Mouse (Mus musculus) embryonic facial prominence, embryonic 13.5 days (tissue): ENCODE measurements around the gene Srl. TPM values are rescaled to one million over a fixed set of nuclear protein-coding genes. Genes with fewer than 3 reads are reported as not detected.

Experiments used
- ATAC-seq: fragments of 200-750 bp; cut with Nextera tagmentation; 2 replicates; pipeline ENCODE4 v1.8.0; 2017; ENCODE audit warnings: low read depth; ENCODE audit not compliant: insufficient number of reproducible peaks, insufficient read depth, low FRiP score, low TSS enrichment
- H3K27ac ChIP-seq: fragments of 300-500 bp; sonication (generic); 2 replicates; pipeline ENCODE4 v1.5.1; 2015; ENCODE audit warnings: moderate library complexity, mild to moderate bottlenecking, inconsistent platforms
- H3K27me3 ChIP-seq: fragments of 300-500 bp; sonication (generic); 2 replicates; pipeline ENCODE4 v1.6.1; 2015; ENCODE audit warnings: mild to moderate bottlenecking, inconsistent platforms
- H3K36me3 ChIP-seq: fragments of 300-500 bp; sonication (generic); 2 replicates; pipeline ENCODE4 v1.6.1; 2015; ENCODE audit warnings: mild to moderate bottlenecking, inconsistent platforms
- H3K4me1 ChIP-seq: fragments of 300-500 bp; sonication (generic); 2 replicates; pipeline ENCODE4 v1.6.1; 2015; ENCODE audit warnings: inconsistent platforms
- H3K4me2 ChIP-seq: fragments of 300-500 bp; sonication (generic); 2 replicates; pipeline ENCODE4 v1.6.1; 2015; ENCODE audit warnings: moderate library complexity, mild to moderate bottlenecking, inconsistent platforms
- H3K4me3 ChIP-seq: fragments of 300-500 bp; sonication (generic); 2 replicates; pipeline ENCODE4 v1.5.1; 2015; ENCODE audit warnings: mild to moderate bottlenecking, inconsistent platforms
- H3K9ac ChIP-seq: fragments of 300-500 bp; sonication (generic); 2 replicates; pipeline ENCODE4 v1.6.1; 2015; ENCODE audit warnings: mild to moderate bottlenecking, inconsistent platforms
- H3K9me3 ChIP-seq: fragments of 300-500 bp; sonication (generic); 2 replicates; pipeline ENCODE4 v1.6.1; 2016; ENCODE audit warnings: inconsistent platforms
- WGBS: fragments of 180-500 bp; shearing (Covaris S2); methylation state at CpG from one replicate; pipeline ENCODE4 v1.1.7; 2015; ENCODE audit warnings: mixed read lengths; 5-methylcytosine and 5-hydroxymethylcytosine counted together
- polyA plus RNA-seq: library from polyadenylated mRNA; unstranded; fragments of >200 nt; fragmentation: Nextera tagmentation; extraction: Ambion mirVana; gene quantifications from 2 replicates; pipeline ENCODE4 v1.2.1, GENCODE M21; 2015

Gene Srl
- polyA plus RNA-seq, 1 experiment from 2014 or later: 21.1 TPM

DNA sequence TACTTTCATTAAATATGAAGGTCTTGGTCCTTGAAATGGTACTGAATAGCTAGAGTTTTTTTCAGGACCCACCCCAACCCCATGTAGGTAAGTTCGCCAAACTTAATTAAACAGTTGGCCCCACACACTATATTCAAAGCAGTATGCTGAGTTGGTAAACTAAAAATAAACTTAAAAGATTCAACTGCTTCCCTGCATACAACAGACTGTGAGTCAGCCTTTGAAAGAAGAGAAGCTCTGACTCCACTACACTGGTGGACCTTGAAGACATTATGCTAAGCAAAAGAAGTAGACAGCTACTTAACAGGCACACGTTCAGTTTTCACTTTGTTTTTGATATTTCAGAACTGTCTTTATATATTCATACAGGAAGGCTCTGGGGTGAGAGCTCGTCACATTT lies 110.6 kb downstream of the Srl start:
- no peak for ATAC-seq
- Histone ChIP-seq H3K4me1 (no peaks in the 10 kb centered on the region), H3K4me3 (no peak overlapping the region), H3K27me3 (no peaks in the 10 kb centered on the region), H3K9ac (no peak overlapping the region), H3K36me3 (no peaks in the 10 kb centered on the region), H3K4me2 (no peak overlapping the region), H3K27ac (no peak overlapping the region), H3K9me3 (no peaks in the 10 kb centered on the region)
- WGBS: 75% methylated on average over 3 of the region's 3 CpGs

DNA sequence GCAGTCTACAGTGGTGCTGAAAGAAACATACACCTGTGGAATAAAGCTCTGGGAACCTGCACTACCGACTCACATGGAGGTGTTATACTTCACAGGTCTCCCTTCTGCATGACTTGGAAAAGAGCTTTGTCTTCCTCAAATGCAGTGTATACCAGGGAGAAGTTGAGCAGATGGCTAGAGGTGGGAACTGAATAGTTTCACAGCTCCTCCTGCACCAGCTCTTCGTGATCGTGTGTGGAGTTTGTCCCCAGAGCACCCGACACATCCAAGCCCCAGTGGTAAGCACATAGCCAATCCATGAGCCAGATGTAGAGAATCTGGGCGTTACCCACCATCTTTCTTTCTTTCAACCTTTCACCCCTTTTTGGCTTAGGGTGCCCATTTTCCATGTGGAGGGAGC lies 111.4 kb downstream of the Srl start:
- Histone ChIP-seq H3K27ac (no peak overlapping the region), H3K4me2 (no peak overlapping the region), H3K9ac (no peak overlapping the region), H3K4me1 (no peaks in the 10 kb centered on the region), H3K27me3 (no peaks in the 10 kb centered on the region), H3K4me3 (no peak overlapping the region), H3K36me3 (no peaks in the 10 kb centered on the region), H3K9me3 (no peaks in the 10 kb centered on the region)
- 85% methylated on average over 5 of the region's 5 CpGs for WGBS
- no peak for ATAC-seq

Other genes with a start within 250 kb of the Srl start
- gene Adcy9, start 121.3 kb downstream of the Srl start, polyA plus RNA-seq: 1.1 and 1.7 TPM in 2 replicates
- gene Tfap4, start 18.0 kb upstream of the Srl start, polyA plus RNA-seq: 27.0 and 33.2 TPM in 2 replicates
- 25.3 and 31.2 TPM in 2 replicates for gene Glis2, start 52.9 kb upstream of the Srl start, polyA plus RNA-seq
- 71.0 and 99.5 TPM in 2 replicates for gene Pam16, start 83.2 kb upstream of the Srl start, polyA plus RNA-seq
- 29.2 and 30.2 TPM in 2 replicates for gene Vasn, start 98.1 kb upstream of the Srl start, polyA plus RNA-seq
- gene Dnaja3, start 98.2 kb upstream of the Srl start, polyA plus RNA-seq: 54.0 and 58.7 TPM in 2 replicates
- gene Coro7, start 138.0 kb upstream of the Srl start, polyA plus RNA-seq: 16.9 and 17.0 TPM in 2 replicates
- 83.6 and 91.4 TPM in 2 replicates for gene Nmral1, start 177.5 kb upstream of the Srl start, polyA plus RNA-seq
- 105 and 107 TPM in 2 replicates for gene Hmox2, start 184.5 kb upstream of the Srl start, polyA plus RNA-seq
- 84.5 and 91.6 TPM in 2 replicates for gene Cdip1, start 248.5 kb upstream of the Srl start, polyA plus RNA-seq